Mouse (Mus musculus): Measurements from ENCODE around the gene Socs7.

DNA sequence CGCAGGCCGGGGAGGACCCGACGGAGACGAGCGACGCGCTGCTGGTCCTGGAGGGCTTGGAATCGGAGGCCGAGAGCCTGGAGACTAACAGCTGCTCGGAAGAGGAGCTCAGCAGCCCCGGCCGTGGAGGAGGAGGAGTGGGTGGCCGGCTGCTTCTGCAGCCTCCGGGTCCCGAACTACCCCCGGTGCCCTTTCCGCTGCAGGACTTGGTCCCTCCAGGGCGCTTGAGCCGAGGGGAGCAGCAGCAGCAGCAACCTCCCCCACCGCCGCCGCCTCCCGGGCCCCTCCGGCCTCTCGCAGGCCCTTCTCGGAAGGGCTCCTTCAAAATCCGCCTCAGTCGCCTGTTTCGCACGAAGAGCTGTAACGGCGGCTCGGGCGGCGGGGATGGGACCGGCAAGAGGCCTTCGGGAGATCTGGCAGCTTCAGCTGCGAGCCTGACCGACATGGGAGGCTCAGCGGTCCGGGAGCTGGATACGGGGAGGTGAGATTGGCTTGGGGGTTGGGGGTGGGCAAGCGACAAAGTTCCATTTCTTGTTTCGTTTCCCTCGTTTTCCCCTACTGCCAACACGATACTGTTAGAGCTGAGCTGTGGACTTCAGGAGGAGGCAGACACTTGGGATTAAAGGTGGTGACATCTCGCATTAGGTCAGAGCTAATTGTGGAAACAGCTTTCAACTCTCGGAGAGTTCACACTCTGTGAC is 742 bp downstream of the Socs7 start:
- TF ChIP-seq CTCF (IDR thresholded peaks at IDR 0.05; ENCODE audit: extremely low read depth, insufficient read length, insufficient replicate concordance, low read depth, low read length) (no peak), POLR2A (IDR thresholded peaks at IDR 0.05; ENCODE audit: low read depth, low read length) (no peak)
